Mouse (Mus musculus) kidney, adult 2 months (tissue): ENCODE results near the gene Tmem60.

ENCODE experiments used
- CTCF ChIP-seq: fragments of 200-500 bp; conservative IDR thresholded peaks from 2 replicates; pipeline ENCODE4 v1.5.1; 2011; ENCODE audit warnings: low read depth, mild to moderate bottlenecking, control low read depth, low read length, moderate library complexity, mixed read lengths; ENCODE audit not compliant: insufficient read depth, insufficient read length
- POLR2A ChIP-seq: fragments of 200-500 bp; IDR thresholded peaks from one replicate; pipeline ENCODE4 v1.6.1; 2011; ENCODE audit warnings: low read depth, low read length, control low read depth

DNA sequence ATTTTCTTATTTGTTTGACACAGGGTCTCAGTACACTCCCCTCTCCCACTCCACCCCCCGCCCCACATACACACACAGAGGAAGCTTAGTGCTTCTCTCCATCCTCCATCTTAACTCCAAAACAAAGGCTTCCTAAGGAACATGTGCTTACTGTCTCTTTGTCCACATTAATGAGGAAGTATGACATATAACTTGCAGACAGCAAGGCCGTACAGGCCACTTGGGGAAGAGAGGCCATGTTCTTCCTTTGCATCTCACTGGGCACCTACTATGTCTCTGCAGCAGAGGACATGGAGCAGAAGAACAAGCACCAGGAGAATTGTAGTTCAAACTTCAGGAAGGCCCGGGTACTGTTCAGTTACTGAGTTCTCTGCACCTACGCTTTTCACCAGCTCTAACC is 21.4 kb upstream of the Tmem60 start:
- TF ChIP-seq CTCF: no peak
- no peak for TF ChIP-seq POLR2A
